Mouse (Mus musculus): ENCODE measurements around the gene Sccpdh.
"Not testable (repeated sequence)": the region's sequence is repeated elsewhere in the genome, so short reads cannot be mapped to it uniquely, and the experiment has no call there.

Gene Sccpdh

GRCm38 (mm10) chr1:179668836-179669537, 977 bp downstream of the Sccpdh start:
- no peak for DNase-seq

- no peak for DNase-seq
Observed at GRCm38 (mm10) chr1:179674355-179674754, 6.3 kb downstream of the Sccpdh start.

GRCm38 (mm10) chr1:179677031-179677430, 9.0 kb downstream of the Sccpdh start:
- no peak for DNase-seq

- no peak for DNase-seq
Observed at GRCm38 (mm10) chr1:179679326-179679725, 11.3 kb downstream of the Sccpdh start.

- DNase-seq = not testable (repeated sequence)
Observed at GRCm38 (mm10) chr1:179682753-179683152, 14.7 kb downstream of the Sccpdh start.

GRCm38 (mm10) chr1:179686348-179686747, 18.3 kb downstream of the Sccpdh start:
- DNase-seq = no peak

- DNase-seq = no peak
Observed at GRCm38 (mm10) chr1:179686781-179687180, 18.8 kb downstream of the Sccpdh start.

- DNase-seq = no peak
Observed at GRCm38 (mm10) chr1:179687305-179687704, 19.3 kb downstream of the Sccpdh start.

GRCm38 (mm10) chr1:179687966-179688365, 20.0 kb downstream of the Sccpdh start:
- DNase-seq = peak; percentile 77

GRCm38 (mm10) chr1:179688415-179688814, 20.4 kb downstream of the Sccpdh start:
- no peak for DNase-seq

GRCm38 (mm10) chr1:179688914-179689313, 20.9 kb downstream of the Sccpdh start:
- DNase-seq = no peak

- no peak for DNase-seq
Observed at GRCm38 (mm10) chr1:179689479-179689878, 21.5 kb downstream of the Sccpdh start.

GRCm38 (mm10) chr1:179704150-179704549, 36.1 kb downstream of the Sccpdh start:
- no peak for DNase-seq

- no peak for DNase-seq
Observed at GRCm38 (mm10) chr1:179705154-179705553, 37.1 kb downstream of the Sccpdh start.

- DNase-seq = peak; percentile 43
Observed at GRCm38 (mm10) chr1:179709390-179709789, 41.4 kb downstream of the Sccpdh start.

GRCm38 (mm10) chr1:179710739-179711138, 42.7 kb downstream of the Sccpdh start:
- DNase-seq = no peak

GRCm38 (mm10) chr1:179712658-179713057, 44.6 kb downstream of the Sccpdh start:
- no peak for DNase-seq

GRCm38 (mm10) chr1:179713367-179713766, 45.4 kb downstream of the Sccpdh start:
- no peak for DNase-seq

GRCm38 (mm10) chr1:179715289-179715688, 47.3 kb downstream of the Sccpdh start:
- not testable (repeated sequence) for DNase-seq

- no peak for DNase-seq
Observed at GRCm38 (mm10) chr1:179715786-179716185, 47.8 kb downstream of the Sccpdh start.

GRCm38 (mm10) chr1:179722811-179723469, 54.9 kb downstream of the Sccpdh start:
- no peak for DNase-seq

- no peak for DNase-seq
Observed at GRCm38 (mm10) chr1:179728661-179729060, 60.7 kb downstream of the Sccpdh start.

- DNase-seq = no peak
Observed at GRCm38 (mm10) chr1:179731391-179731790, 63.4 kb downstream of the Sccpdh start.

All from cerebellum, adult 11-12 months (tissue).